19 mouse cellular contexts compared by ENCODE assay signal in the genomic region with DNA sequence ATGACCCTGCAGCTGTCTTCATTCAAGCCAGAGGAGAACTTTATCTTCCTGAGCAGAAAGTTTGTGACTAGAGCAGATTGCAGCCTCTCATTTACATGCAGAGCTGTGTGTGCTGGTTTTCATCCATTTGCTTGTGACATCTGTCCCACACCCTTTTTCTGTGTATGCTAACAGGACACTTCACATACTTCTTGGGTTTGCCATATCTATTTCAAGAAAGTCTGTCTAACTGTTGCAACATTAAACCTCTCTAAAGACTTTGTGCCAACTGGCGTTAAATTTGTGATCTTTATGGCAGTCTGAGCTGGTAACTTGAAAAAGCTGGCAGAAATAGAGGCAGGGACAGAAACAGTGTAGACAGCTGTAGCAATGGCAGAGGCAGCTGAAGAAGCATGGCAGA.
A peak's percentile ranks its signal among the peaks of the same experiment; 100 is the strongest.
DNase-seq lines count a peak whose midpoint lies in the region; ATAC-seq lines count a peak whose summit lies in the region.
"Had no signal": no experiment of that assay in that cellular context is flagged by ENCODE, and none has a peak within 500 bp of the region (broad histone marks: within the 10 kb centered on the region; RNA-seq: fewer than 3 reads in every experiment).

No protein-coding gene starts in this region.

- H3K27ac ChIP-seq in hindbrain, embryonic 10.5 days: no peak overlapping the region
- H3K27ac ChIP-seq: forebrain, embryonic 10.5 days; layer of hippocampus, adult 2 months; limb, embryonic 13.5 days; liver, embryonic 12.5 days; midbrain, embryonic 12.5 days had no signal

- no peak for DNase-seq in frontal cortex, postnatal 14 days (ENCODE audit: low spot score in 2 of 2)
- peak; percentile 16 to 39 for DNase-seq in left cerebral cortex, adult 9 months (ENCODE audit: low spot score in 2 of 2)
- DNase-seq in left cerebral cortex, postnatal 4 days: no peak
- peak; percentile 3 for DNase-seq in brain, embryonic 18.5 days (ENCODE audit: low read depth, low spot score)
- peak; percentile 5 for DNase-seq in right cerebral cortex, postnatal 25 days
- DNase-seq in lung, postnatal 25 days (ENCODE audit: low spot score): no peak
- no peak for DNase-seq in hindbrain, embryonic 10.5 days (ENCODE audit: low spot score)
- DNase-seq: cerebellum, adult 8-10 months; cerebellum, postnatal 36 days; lung, adult 18-20 months; lung, postnatal 14 days; thymus, adult 2 months had no signal

- no peaks in the 10 kb centered on the region for H3K36me3 ChIP-seq in hindbrain, embryonic 10.5 days
- H3K36me3 ChIP-seq: forebrain, embryonic 10.5 days; limb, embryonic 13.5 days; liver, embryonic 12.5 days; midbrain, embryonic 12.5 days had no signal

- H3K9me3 ChIP-seq in hindbrain, embryonic 10.5 days: no peaks in the 10 kb centered on the region
- H3K9me3 ChIP-seq: forebrain, embryonic 10.5 days; limb, embryonic 13.5 days; liver, embryonic 12.5 days; midbrain, embryonic 12.5 days had no signal

- intact Hi-C loops in left cerebral cortex, postnatal 4 days (cut with DNase I): no loop called here

- H3K4me3 ChIP-seq in hindbrain, embryonic 10.5 days: no peak overlapping the region
- H3K4me3 ChIP-seq: forebrain, embryonic 10.5 days; layer of hippocampus, adult 2 months; limb, embryonic 13.5 days; liver, embryonic 12.5 days; midbrain, embryonic 12.5 days had no signal

- WGBS in hindbrain, embryonic 10.5 days: 89% methylated on average over 1 of the region's 1 CpGs

- H3K27me3 ChIP-seq in hindbrain, embryonic 10.5 days (ENCODE audit: insufficient read depth, poor library complexity, severe bottlenecking): no peaks in the 10 kb centered on the region
- H3K27me3 ChIP-seq: limb, embryonic 13.5 days; liver, embryonic 12.5 days; midbrain, embryonic 12.5 days had no signal

- ATAC-seq in frontal cortex, adult (ENCODE audit: low TSS enrichment): peak; percentile 91
- ATAC-seq: intestine, postnatal 0 days; liver, embryonic 12.5 days had no signal

- no peaks in the 10 kb centered on the region for H3K4me1 ChIP-seq in hindbrain, embryonic 10.5 days (replicated peaks)
- H3K4me1 ChIP-seq: forebrain, embryonic 10.5 days; limb, embryonic 13.5 days; liver, embryonic 12.5 days; midbrain, embryonic 12.5 days had no signal

Comparison
In these comparisons a context has a peak if more than half of its experiments do, and no peak if none do; other contexts are left out.
1. DNase-seq: peak in left cerebral cortex, adult 9 months (2 of 2), brain, embryonic 18.5 days (single experiment) and right cerebral cortex, postnatal 25 days (single experiment); none in frontal cortex, postnatal 14 days (0 of 2), left cerebral cortex, postnatal 4 days (single experiment), lung, postnatal 25 days (single experiment) and hindbrain, embryonic 10.5 days (single experiment).